Mouse (Mus musculus) liver (tissue): Measurements from ENCODE around the gene Gtf2a2.
"Not testable (repeated sequence)": the region's sequence is repeated elsewhere in the genome, so short reads cannot be mapped to it uniquely, and the experiment has no call there.

ENCODE experiments used
- DNase-seq: peaks from one replicate; pipeline ENCODE4 v3.0.0-alpha.2; 2020; ENCODE audit warnings: mixed read lengths

Gtf2a2 gene

GRCm38 (mm10) chr9:70021610-70022009 is 9.3 kb downstream of the Gtf2a2 start:
- no peak for DNase-seq

- no peak for DNase-seq
Measured at GRCm38 (mm10) chr9:70022083-70022482, 9.7 kb downstream of the Gtf2a2 start.

GRCm38 (mm10) chr9:70023615-70024014 is 11.3 kb downstream of the Gtf2a2 start:
- DNase-seq: not testable (repeated sequence)

- no peak for DNase-seq
Measured at GRCm38 (mm10) chr9:70024648-70025047, 12.3 kb downstream of the Gtf2a2 start.

- DNase-seq: no peak
Measured at GRCm38 (mm10) chr9:70025365-70026012, 13.1 kb downstream of the Gtf2a2 start.

GRCm38 (mm10) chr9:70032167-70032566 is 19.8 kb downstream of the Gtf2a2 start:
- DNase-seq: no peak

- no peak for DNase-seq
Measured at GRCm38 (mm10) chr9:70033056-70033455, 20.7 kb downstream of the Gtf2a2 start.

GRCm38 (mm10) chr9:70034702-70035101 is 22.4 kb downstream of the Gtf2a2 start:
- DNase-seq: no peak

GRCm38 (mm10) chr9:70036646-70037045 is 24.3 kb downstream of the Gtf2a2 start:
- DNase-seq: no peak

- no peak for DNase-seq
Measured at GRCm38 (mm10) chr9:70037988-70038387, 25.6 kb downstream of the Gtf2a2 start, which contains the start of gene Gcnt3. Gene Gcnt3, minus strand, starts transcription at chr9:70038088.

GRCm38 (mm10) chr9:70039597-70040385 is 27.4 kb downstream of the Gtf2a2 start:
- DNase-seq: no peak

GRCm38 (mm10) chr9:70040570-70040969 is 28.2 kb downstream of the Gtf2a2 start:
- no peak for DNase-seq

GRCm38 (mm10) chr9:70042137-70042536 is 29.8 kb downstream of the Gtf2a2 start:
- DNase-seq: no peak

- DNase-seq: peak; percentile 44
Measured at GRCm38 (mm10) chr9:70042935-70043334, 30.6 kb downstream of the Gtf2a2 start.

GRCm38 (mm10) chr9:70044865-70045264 is 32.5 kb downstream of the Gtf2a2 start:
- DNase-seq: no peak

- DNase-seq: peak; percentile 45
Measured at GRCm38 (mm10) chr9:70046255-70046654, 33.9 kb downstream of the Gtf2a2 start.

GRCm38 (mm10) chr9:70047839-70048238 is 35.5 kb downstream of the Gtf2a2 start:
- no peak for DNase-seq

GRCm38 (mm10) chr9:70048280-70048679 is 35.9 kb downstream of the Gtf2a2 start:
- DNase-seq: no peak

GRCm38 (mm10) chr9:70048751-70049415 is 36.5 kb downstream of the Gtf2a2 start:
- no peak for DNase-seq

GRCm38 (mm10) chr9:70049416-70049783 is 37.0 kb downstream of the Gtf2a2 start:
- DNase-seq: no peak

- DNase-seq: no peak
Measured at GRCm38 (mm10) chr9:70049839-70050238, 37.5 kb downstream of the Gtf2a2 start.

GRCm38 (mm10) chr9:70052730-70053129 is 40.4 kb downstream of the Gtf2a2 start:
- DNase-seq: no peak

GRCm38 (mm10) chr9:70053411-70053810 is 41.1 kb downstream of the Gtf2a2 start:
- no peak for DNase-seq

GRCm38 (mm10) chr9:70062012-70062411 is 49.7 kb downstream of the Gtf2a2 start:
- DNase-seq: no peak
